Mouse (Mus musculus) stomach, postnatal 0 days (tissue): ENCODE measurements around the gene Ergic1.

ENCODE experiments used
- CTCF ChIP-seq: IDR thresholded peaks from 2 replicates; pipeline ENCODE4 v1.5.1; 2016; ENCODE audit warnings: antibody characterized with exemption, low read depth, mild to moderate bottlenecking, moderate library complexity
- EP300 ChIP-seq: optimal IDR thresholded peaks from 2 replicates; pipeline ENCODE3; 2016; ENCODE audit warnings: antibody characterized with exemption

GRCm38 (mm10) chr17:26549148-26549809 lies 12.0 kb upstream of the Ergic1 start:
- no peak for TF ChIP-seq EP300
- no peak for TF ChIP-seq CTCF
